Mouse (Mus musculus) fat pad, adult 2 months (tissue): ENCODE measurements around the gene Myl12a.
A peak's percentile ranks its signal among the peaks of the same experiment; 100 is the strongest.
"Not testable (repeated sequence)": the region's sequence is repeated elsewhere in the genome, so short reads cannot be mapped to it uniquely, and the experiment has no call there.

Experiments used
- DNase-seq: peaks from one replicate; pipeline ENCODE4 v3.0.0-alpha.2; 2011; ENCODE audit warnings: low read depth, low spot score; ENCODE audit errors: extremely low read depth

Myl12a gene

DNA sequence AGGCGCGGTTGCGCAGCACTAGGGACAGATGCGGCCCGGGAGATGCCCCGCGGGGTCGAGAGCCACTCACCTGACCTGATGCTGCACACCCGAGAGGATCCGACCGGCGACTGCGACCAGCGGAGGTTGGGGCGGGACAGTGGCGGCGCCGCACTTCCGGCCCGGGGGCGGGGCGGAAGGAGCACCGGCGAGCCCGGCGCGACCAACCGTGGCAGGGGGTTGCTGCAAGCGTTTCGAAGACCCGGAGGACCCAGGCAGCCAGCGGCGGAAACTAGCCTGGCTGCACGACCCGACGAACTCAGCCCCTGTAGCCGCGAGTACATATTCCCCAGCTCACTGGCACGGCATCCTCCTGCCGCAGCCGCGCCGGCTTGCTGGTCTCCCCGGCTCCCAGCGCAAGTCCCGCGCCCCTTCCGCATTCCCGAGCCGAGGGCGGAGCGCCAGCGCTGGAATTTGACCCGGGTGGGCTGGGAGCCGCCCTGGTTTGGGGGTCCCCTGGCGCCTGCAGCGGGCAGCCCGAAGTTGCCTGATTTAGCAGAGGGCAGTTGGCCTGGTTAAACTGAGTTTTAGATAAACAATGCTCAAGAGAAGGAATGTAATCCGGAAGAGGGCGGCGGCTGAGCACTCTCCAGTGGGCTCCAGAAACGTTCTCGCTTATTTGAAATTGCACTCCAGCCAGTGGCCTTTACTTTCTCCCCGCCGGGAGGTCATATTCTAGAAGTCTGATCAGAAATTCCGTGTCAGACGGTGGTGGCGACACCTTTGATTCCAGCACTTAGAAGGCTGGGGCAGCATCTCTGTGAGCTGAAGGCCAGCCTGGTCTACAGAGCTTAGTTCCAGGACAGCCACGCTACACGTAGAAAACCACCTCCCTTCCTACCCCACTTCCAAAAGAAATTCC is 12.0 kb downstream of the Myl12a start:
- no peak for DNase-seq

DNA sequence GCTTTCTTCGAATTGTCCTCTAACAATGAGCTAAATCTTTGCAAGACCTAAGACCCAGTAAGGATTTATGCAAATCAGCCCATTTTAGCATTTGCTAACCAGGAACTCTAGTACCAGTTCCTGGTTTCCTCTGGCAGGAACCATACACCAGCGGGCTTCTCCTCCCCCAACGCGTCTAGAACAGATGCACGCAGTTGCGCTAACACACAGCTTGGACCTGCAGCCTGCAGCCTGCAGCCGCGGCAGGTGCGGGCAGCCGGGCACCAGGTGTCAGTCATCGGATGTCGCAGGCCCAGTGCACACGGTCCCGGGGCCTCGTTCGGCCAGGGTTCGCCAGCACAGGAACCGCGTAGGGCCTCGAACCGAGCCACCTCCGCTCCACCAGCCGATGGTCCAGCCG is 12.7 kb downstream of the Myl12a start:
- no peak for DNase-seq

DNA sequence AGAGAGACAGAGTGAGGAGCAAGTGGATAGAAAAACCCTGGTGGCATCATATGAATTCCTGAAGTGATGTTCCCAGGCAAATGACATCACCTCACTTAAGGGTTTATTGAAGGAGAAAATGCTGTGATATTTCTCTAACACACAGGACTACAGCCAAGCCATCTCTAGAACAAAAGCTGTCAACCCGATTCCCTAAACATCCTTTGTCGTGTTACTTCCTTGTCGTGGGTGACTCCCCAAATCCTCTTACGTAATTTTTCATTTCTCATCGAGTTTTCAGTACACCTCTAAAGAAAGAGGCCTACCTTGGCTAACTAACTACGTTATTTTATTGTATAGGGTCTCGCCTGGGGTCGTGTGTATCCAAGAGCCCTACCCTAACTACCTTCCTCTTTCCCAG is 13.2 kb downstream of the Myl12a start:
- DNase-seq = no peak

DNA sequence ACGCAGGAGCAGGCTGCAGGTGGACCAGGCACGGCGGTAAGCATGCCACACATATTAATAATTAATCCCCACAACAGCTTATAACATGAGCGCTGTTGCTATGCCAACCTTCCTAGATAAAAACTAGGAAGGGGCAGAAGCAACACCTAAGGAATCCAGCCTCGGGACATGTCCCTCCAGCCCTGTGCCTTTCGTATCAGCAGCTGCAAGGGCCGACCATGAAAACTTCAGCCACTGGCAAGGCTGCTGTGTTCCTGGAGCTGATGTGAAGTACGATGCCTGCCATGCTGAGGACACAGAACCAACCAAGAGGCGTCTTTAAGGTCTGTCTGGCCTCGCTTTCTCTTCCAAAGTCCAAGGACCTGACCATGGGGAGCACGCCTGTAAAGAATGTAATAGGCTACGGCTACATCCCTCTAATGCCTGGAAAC is 14.3 kb downstream of the Myl12a start:
- no peak for DNase-seq

DNA sequence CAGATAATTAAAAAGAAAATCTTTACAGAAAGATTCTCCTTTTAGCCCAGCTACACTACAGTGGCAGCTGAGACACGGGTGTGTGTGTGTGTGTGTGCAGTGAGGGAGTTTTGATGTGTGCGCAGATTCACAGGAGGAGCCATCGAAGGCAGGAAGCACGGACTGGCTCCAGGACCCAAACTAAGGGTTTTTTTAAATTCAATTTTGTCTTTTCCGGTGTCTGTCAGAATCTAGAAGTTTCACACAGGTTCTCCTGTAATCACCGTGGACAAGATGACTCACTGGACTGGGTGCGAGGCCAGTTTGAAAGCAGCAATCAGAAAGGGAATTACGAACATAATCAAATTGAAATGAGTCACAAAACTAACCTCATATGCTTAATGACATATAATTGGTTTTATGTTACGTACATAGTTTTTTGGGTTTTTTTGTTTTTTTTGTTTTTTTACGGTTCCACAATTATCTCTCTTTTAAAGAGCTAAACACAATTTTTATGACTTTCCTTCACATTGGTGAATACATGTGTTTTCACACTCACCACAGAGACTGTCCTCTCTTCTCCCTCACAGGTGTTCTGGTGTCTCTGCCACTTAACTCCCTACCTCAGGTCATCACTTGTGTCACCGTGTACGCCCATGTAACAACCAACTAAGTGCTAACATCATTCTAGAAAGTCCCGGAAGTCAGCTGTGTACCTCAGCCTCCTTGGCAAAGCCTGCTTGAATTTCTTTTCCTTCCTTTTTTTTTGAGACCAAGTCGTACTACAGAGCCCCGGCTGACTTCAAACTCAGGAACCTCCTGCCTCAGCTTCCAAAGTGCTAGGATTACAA is 15.6 kb downstream of the Myl12a start:
- DNase-seq = no peak

DNA sequence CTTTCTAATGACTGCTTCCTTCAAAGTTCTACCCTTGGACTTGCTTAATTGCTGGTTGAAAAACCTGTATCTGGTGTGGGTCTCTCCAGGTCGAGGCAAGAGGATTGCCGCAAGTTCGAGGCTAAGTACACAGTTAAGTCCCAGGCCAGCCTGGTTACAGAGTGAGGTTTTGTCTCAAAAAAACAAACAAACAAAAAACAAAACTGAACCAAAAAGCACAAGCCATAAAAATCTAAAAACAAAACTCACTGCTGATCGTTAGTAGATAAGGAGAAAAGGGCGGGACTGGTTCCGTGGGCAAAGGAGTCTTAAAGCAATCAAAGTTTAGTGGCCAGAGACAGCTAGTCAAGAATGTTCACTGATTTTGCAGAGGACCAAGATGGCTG is 16.3 kb downstream of the Myl12a start:
- DNase-seq = no peak

DNA sequence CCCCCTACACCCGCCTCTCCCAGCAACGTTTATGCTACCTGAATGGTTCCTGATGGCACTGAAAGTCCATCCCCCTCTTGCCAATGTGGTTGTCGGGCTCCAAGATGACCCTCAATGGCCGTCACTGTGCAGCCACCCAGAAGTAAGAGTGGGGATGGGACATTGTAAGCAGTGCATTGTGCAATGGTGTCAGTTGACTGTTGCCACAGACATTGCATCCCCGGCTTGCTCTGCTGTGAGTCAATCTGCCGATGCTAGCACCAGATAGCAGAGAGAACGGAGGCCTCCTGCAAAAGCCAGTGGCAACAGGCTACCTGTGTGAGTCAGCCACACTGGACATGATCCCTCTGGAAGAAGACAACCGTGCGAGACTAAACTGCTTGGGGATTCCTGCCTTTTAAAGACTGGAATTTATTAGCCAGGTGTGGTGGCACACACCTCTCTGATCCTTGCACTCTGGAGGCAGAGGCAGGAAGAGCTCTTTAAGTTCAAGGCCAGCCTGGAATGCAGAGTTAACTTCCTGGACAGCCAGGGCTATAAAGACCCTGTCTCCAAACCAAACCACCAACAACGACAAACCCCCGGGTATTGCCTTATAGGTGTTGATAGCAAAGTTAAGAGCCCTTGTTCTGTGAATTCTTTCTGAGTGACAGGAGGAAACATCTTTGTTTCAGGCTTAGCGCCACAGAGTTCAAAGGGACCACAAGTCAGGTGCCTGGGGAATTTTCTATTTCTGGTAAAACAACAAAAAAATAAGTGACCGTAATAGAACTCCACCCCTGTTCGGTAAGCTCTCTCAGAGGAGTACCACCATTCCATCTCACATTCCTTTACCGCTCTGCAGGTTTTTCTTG is 16.9 kb downstream of the Myl12a start:
- peak; percentile 46 for DNase-seq

DNA sequence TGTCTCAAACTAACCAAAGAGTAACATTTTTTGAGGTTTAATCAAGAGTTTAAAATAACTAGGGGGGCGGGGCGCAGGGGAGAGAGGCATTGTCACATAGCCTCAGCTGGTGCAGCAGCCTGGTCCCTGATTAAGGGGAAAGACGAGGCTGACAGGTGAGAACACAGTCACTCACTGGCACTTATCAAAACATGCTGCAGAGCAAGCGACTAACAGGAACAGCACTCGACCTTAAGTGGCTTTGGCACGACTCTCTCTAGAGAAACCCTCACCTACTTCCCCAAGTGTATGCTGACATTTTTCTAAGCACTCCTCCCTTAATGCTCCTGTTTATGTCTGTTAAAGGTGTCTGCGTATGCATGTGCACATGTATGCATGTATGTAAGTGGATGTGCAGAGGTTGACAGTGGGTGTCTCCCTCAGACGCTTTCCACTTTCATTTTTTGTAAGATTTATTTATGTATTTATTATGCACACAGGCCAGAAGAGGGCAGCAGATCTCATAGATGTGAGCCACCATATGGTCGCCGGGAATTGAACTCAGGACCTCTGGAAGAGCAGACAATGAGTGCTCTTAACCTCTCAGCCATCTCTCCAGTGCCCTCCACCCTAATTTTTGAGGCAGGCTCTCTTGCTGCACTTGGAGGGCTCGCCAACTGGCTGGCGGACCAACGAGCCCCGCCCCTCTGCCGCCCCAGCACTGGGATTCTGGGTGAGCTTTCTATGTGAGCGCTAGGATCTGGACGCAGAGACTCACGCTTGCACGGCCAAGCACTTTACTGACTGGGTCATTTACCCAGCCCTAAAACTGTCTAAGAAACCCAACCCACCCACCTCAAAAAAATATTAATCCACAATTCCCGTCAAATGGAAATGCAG is 23.1 kb downstream of the Myl12a start:
- DNase-seq = no peak

DNA sequence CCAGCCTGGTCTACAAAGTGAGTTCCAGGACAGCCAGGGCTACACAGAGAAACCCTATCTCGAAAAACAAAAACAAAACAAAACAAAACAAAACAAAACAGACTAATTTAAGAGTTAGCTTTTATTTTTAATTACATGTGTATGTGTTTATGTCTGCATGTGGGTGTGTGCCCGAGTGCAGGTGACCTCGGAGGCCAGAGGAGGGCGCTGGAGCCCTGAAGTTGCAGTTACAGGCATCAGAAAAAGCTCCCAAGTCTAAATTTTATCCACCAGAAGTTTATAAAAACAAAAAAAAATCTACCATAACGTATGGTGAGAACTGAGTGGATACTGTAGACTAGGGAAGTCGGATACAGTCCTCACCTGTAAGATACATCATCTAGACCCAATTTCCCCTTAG is 24.9 kb downstream of the Myl12a start:
- no peak for DNase-seq

DNA sequence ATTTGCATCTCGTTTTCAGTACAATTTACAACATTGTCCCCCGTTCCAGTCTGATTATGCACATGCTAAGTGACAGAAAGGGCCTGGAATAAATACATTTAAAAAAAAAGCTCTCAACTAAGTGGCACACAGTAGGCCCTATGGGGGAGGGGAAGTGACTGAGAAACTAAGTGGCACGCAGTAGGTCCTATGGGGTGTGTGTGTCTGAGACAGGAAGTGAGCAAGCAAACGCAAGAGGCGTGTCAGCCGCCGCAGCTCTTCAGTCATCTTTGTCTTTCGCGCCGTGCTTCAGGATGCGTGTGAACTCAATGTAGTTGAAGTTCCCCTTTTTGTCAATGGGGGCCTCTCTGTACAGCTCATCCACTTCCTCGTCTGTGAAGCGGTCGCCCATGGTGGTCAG is 28.6 kb downstream of the Myl12a start:
- DNase-seq = not testable (repeated sequence)

DNA sequence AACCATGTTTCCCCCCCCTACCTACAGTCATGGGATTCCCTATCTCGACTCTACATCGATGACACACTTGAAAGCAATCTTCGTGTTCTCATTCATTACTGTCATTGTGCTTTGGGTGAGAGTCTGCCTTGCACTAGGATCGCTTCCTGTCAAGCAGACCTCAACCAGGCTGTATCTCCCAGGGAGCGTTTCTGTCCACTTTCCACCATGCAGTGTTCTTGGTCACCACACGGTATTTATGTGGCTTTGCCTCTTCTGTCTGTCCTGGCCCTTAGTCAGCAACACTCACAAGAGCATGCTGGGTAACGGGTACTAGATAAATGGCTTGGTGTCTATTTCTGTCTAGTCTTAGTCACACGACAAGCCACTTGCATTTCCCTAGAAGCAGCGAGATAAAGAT is 29.3 kb downstream of the Myl12a start:
- DNase-seq = no peak

DNA sequence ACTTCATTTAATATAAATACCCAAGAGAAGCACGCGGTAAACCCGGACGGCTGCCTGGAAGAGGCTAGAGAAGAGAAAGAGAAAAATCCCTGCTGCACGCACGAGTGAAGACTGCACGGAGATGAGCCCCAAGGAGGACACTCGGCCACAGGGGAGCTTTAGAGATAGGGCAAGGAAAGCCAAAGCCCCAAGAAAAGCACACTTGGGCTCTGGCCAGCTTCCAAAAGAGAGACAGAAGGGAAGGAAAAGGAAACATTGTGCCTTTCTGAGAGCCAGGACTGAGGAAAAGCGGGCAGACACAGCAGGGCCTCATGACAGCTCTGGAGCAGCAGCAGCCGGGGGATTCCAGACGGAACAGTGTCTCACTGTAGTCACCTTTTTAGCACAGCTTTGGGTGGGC is 31.5 kb downstream of the Myl12a start:
- no peak for DNase-seq

DNA sequence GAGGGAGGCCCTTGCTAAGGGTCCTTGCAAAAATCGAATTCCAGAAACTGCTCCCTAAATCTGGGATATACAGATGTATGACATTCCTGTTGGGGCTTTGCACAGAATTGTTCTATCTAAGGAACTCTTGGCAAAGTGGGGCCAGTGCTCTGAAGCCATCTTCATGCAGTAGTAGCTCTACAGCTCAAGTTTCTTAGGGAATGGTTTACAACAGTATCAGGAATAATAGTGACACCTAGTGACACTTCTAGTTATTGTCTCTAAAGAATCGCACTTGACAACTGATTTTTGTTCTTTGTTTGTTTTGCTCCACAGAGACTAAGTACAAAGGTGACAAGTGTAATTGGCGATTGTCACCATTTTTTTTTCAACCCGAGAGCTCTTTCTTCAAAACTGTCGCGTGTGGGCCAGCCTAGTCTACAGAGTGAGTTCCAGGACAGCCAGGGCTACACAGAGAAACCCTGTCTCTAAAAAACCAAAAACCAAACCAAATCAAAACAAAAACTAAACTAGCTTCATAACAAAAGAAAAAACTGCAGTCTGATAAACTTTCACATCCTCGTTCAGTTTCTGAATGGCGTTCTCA is 34.0 kb downstream of the Myl12a start:
- no peak for DNase-seq

DNA sequence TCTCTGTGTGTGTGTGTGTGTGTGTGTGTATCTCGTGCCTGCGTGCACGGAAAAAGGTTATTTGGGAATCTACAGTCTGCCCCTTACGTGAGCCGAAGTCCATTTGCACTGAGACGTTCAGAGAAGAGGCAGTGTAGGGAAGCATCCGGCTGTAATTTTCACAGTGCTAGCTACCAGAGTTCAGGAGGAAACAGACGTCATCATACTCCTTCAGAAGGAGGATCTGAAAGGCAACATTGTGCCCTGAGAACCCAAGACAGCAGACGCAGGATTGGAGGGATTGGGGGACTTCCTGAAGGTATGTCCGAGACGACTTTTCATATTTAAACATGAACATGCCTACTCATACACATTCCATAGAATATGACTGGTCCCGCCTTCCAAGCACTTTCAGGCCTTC is 35.0 kb downstream of the Myl12a start:
- DNase-seq = no peak

DNA sequence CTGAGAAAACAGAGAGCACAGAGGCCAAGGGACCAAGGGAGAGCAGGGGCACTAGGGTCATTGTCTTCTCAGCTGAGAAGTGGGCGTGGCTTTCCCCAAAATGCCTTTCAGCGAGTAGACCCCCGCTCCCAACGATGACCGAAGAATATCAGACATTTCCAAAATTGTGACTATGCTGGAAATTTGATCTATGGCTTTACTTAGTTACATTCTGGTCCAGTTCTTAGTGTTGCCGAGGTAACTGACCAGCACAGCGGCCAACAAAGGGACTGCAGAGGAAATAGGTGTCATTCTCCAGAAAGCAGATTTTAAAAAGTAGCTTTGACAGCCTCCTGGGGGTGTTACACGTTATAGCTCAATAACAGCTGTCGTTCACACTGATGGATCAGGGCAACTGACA is 35.5 kb downstream of the Myl12a start:
- no peak for DNase-seq

DNA sequence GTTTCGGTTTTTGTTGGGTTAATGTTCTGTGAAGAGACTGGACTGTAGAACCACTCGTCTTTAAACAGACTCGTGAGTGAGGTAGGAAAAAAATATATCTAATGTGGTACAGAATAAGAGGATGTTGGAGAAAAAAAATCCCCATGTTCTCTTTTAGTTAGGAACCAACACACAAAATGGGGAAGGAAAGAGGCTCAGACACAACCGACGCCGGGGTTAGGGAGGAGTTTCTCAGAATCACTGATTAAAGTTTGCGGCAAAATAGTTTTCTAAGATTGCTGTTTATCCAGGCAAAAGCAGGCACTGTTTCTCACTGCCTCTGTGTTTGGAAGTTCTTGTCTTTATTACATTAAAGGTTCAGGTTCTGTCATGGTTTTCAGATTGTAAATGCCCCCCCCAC is 36.6 kb downstream of the Myl12a start:
- DNase-seq = no peak

DNA sequence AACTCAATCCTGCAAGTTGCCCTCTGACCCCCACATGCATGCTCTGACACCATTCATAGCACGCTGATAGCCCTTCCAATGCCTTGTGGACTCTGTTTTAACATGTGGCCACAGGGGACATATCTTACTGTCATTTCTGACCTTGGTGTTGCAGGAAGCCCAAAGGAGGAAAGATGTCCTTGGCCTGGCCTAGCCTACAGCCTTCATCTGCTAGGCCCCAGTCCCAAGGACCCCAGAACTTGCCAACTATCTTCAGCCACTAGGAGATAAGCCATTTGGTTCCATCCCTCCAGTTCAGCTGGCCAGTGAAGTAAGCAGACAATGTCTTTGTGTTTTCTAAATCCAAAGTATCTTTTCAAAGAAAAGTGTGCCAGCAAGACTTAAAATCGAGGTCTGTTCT is 37.4 kb downstream of the Myl12a start:
- DNase-seq = no peak

DNA sequence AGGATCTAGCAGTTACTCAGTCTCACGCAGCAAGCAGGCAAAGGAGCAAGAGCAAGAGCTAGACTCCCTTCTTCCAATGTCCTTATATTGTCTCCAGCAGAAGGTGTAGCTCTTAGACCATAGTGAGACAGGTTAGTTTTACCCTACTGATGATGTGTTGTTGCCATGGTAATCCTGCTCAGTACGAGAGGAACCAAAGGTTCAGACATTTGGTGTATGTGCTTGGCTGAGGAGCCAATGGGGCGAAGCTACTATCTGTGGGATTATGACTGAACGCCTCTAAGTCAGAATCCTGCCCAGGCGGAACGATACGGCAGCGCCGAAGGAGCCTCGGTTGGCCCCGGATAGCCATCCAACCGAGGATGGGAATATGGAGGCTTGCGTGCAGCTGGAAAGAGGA is 39.1 kb downstream of the Myl12a start:
- not testable (repeated sequence) for DNase-seq

DNA sequence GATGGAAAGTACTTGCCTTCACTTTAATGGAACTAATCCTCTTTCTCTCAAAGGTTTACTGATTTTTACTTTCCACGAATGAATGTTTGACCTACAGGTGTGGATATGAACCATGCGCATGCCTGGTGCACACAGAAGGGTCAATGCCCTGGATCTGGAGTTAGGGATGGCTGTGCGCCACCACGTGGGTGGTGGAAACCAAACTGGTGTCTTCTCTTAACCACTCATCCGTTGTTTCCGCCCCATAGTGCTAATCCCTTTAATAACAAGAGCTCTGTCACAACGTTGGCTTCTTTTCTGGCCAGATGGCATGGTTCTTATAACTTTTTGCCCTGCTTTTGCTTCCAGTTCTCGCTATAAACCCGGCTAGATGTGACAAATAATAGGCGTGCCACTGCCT is 51.4 kb downstream of the Myl12a start:
- DNase-seq = peak; percentile 81

DNA sequence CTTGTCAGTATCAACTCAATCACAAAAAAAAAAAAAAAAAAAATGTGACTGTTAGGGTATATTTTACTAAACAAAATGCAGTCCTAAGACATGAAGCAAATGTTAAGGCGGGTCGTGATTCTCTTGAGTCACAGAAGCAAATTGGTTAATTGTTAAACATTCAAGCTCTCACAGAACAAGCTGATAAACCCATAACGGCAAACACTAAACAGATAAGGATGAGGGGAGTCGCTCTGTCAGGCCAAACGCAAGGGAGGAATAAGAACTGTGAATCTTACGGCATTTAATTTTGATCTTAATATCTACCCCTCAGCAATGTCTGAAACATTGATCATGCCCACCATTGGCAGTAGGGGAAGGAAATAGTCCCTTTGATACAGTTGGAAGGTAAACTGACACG is 53.5 kb downstream of the Myl12a start:
- no peak for DNase-seq
